Mouse (Mus musculus): Measurements from ENCODE around the gene Apc2. TPM values are rescaled to one million over a fixed set of nuclear protein-coding genes. Genes with fewer than 3 reads are reported as not detected.

Apc2 gene
- total and polyA plus RNA-seq, 3 experiments, result 2.3 to 2.6 (median 2.4) TPM

- H3K4me1 ChIP-seq (ENCODE audit: control insufficient read depth, insufficient read depth, low read length), result peaks cover 16% of the 10 kb centered on the region
- 2% methylated on average over 18 of the region's 18 CpGs for WGBS
These were observed 30.7 kb upstream of the Apc2 start for GRCm38 (mm10) chr10:80265149-80265486.

GRCm38 (mm10) chr10:80270099-80270498 is 25.7 kb upstream of the Apc2 start:
- Histone ChIP-seq H3K4me3 (no peak overlapping the region), H3K79me2 (replicated peaks; ENCODE audit: control insufficient read depth, insufficient read depth, low read length) (peaks cover 13% of the 10 kb centered on the region), H3K27me3 (ENCODE audit: control insufficient read depth, insufficient read depth, low read length) (no peaks in the 10 kb centered on the region), H3K27ac (peak overlapping the region; percentile 15; the same call in 1 of the 2 replicates), H3K4me1 (ENCODE audit: control insufficient read depth, insufficient read depth, low read length) (peaks cover 29% of the 10 kb centered on the region), H3K36me3 (ENCODE audit: control insufficient read depth, insufficient read depth, low read length) (peaks cover 7% of the 10 kb centered on the region), H3K9ac (ENCODE audit: low read depth, low read length) (peak overlapping the region; percentile 10; the same call in 1 of the 2 replicates)
- WGBS, result 60% methylated on average over 2 of the region's 2 CpGs
- TF ChIP-seq EP300 (IDR thresholded peaks at IDR 0.05; ENCODE audit: insufficient read depth, low read depth, low read length), result no peak
- no peak for TF ChIP-seq POLR2A (IDR thresholded peaks at IDR 0.05; ENCODE audit: insufficient read depth, low read depth, low read length)
- TF ChIP-seq CTCF (IDR thresholded peaks at IDR 0.05), result no peak
- intact Hi-C loops (cut with DNase I), result no loop called here
- no peak for DNase-seq

More at GRCm38 (mm10) chr10:80265149-80265486, 30.7 kb upstream of the Apc2 start:
- no peaks in the 10 kb centered on the region for H3K27me3 ChIP-seq (ENCODE audit: control insufficient read depth, insufficient read depth, low read length)
- H3K27ac ChIP-seq, result peak overlapping the region; percentile 99
- TF ChIP-seq CTCF (IDR thresholded peaks at IDR 0.05) (no peak), POLR2A (IDR thresholded peaks at IDR 0.05; ENCODE audit: insufficient read depth, low read depth, low read length) (no peak), EP300 (IDR thresholded peaks at IDR 0.05; ENCODE audit: insufficient read depth, low read depth, low read length) (no peak)
- H3K36me3 ChIP-seq (ENCODE audit: control insufficient read depth, insufficient read depth, low read length), result peaks cover 7% of the 10 kb centered on the region
- peak overlapping the region; percentile 93 for H3K9ac ChIP-seq (ENCODE audit: low read depth, low read length)
- H3K79me2 ChIP-seq (replicated peaks; ENCODE audit: control insufficient read depth, insufficient read depth, low read length), result peaks cover 8% of the 10 kb centered on the region
- intact Hi-C loops (cut with DNase I), result loop anchor here (2.0 to 10.0 kb wide), 2 partner anchors 28 to 280 kb away; partner anchors contain the start of genes Cnn2, Rps15 and Tmem259
- peak overlapping the region; percentile 90 for H3K4me3 ChIP-seq
- no peak for DNase-seq

DNA sequence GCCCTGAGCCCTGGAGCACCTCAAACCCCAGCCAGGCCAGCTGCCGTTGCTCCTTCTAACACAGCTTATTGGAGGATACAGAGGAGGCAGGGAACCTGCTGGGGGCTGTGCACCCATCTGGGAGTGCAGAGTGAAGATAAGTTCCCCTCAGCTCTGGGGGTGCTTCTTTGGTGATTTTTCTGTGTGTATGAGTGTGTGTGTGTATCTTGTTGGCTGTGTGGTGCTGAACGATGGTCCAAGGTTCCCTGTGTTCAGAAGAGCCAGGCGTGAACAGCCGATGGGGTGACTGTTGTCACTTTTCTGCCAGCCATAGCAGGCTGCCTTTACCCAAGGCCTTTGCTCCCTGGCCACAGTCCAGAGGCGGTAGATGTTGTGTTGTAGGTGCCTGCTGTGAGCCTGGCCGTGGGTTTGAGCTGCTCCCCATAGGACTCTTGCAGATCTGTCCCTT is 25.0 kb upstream of the Apc2 start:
- WGBS, result 36% methylated on average over 6 of the region's 6 CpGs

GRCm38 (mm10) chr10:80271186-80271843 is 24.5 kb upstream of the Apc2 start:
- intact Hi-C loops (cut with DNase I), result no loop called here
- TF ChIP-seq CTCF (IDR thresholded peaks at IDR 0.05) (no peak), POLR2A (IDR thresholded peaks at IDR 0.05; ENCODE audit: insufficient read depth, low read depth, low read length) (0 out of 2 replicates have a peak, but pooled peaks have one; percentile 14)
- no peak overlapping the region; the same call in 1 of the 2 replicates for H3K27ac ChIP-seq
- peak overlapping the region; percentile 10; the same call in 1 of the 2 replicates for H3K9ac ChIP-seq (ENCODE audit: low read depth, low read length)
- no peak for DNase-seq
- no peak overlapping the region for H3K4me3 ChIP-seq
- peaks cover 29% of the 10 kb centered on the region for H3K4me1 ChIP-seq (ENCODE audit: control insufficient read depth, insufficient read depth, low read length)
- peaks cover 13% of the 10 kb centered on the region for H3K79me2 ChIP-seq (replicated peaks; ENCODE audit: control insufficient read depth, insufficient read depth, low read length)
- H3K27me3 ChIP-seq (ENCODE audit: control insufficient read depth, insufficient read depth, low read length), result no peaks in the 10 kb centered on the region
- H3K36me3 ChIP-seq (ENCODE audit: control insufficient read depth, insufficient read depth, low read length), result peaks cover 6% of the 10 kb centered on the region
- 55% methylated on average over 5 of the region's 5 CpGs for WGBS

More for the DNA sequence above, 25.0 kb upstream of the Apc2 start:
- Histone ChIP-seq H3K9ac (ENCODE audit: low read depth, low read length) (peak overlapping the region; percentile 10), H3K27ac (peak overlapping the region; percentile 11; the same call in 1 of the 2 replicates), H3K27me3 (ENCODE audit: control insufficient read depth, insufficient read depth, low read length) (no peaks in the 10 kb centered on the region), H3K36me3 (ENCODE audit: control insufficient read depth, insufficient read depth, low read length) (peaks cover 7% of the 10 kb centered on the region), H3K4me3 (no peak overlapping the region), H3K79me2 (replicated peaks; ENCODE audit: control insufficient read depth, insufficient read depth, low read length) (peaks cover 13% of the 10 kb centered on the region), H3K4me1 (ENCODE audit: control insufficient read depth, insufficient read depth, low read length) (peaks cover 29% of the 10 kb centered on the region)
- intact Hi-C loops (cut with DNase I), result no loop called here
- no peak for TF ChIP-seq POLR2A (IDR thresholded peaks at IDR 0.05; ENCODE audit: insufficient read depth, low read depth, low read length)
- no peak for TF ChIP-seq CTCF (IDR thresholded peaks at IDR 0.05)
- TF ChIP-seq EP300 (IDR thresholded peaks at IDR 0.05; ENCODE audit: insufficient read depth, low read depth, low read length), result no peak
- DNase-seq, result no peak

- Histone ChIP-seq H3K27ac (no peak overlapping the region), H3K79me2 (replicated peaks; ENCODE audit: control insufficient read depth, insufficient read depth, low read length) (peaks cover 13% of the 10 kb centered on the region), H3K9ac (ENCODE audit: low read depth, low read length) (no peak overlapping the region), H3K27me3 (ENCODE audit: control insufficient read depth, insufficient read depth, low read length) (no peaks in the 10 kb centered on the region), H3K36me3 (ENCODE audit: control insufficient read depth, insufficient read depth, low read length) (peaks cover 3% of the 10 kb centered on the region; the same call in 1 of the 2 replicates), H3K4me3 (no peak overlapping the region), H3K4me1 (ENCODE audit: control insufficient read depth, insufficient read depth, low read length) (peaks cover 29% of the 10 kb centered on the region)
- intact Hi-C loops (cut with DNase I), result no loop called here
- 63% methylated on average over 8 of the region's 8 CpGs for WGBS
- DNase-seq, result no peak
- no peak for TF ChIP-seq CTCF (IDR thresholded peaks at IDR 0.05)
- no peak for TF ChIP-seq EP300 (IDR thresholded peaks at IDR 0.05; ENCODE audit: insufficient read depth, low read depth, low read length)
- TF ChIP-seq POLR2A (IDR thresholded peaks at IDR 0.05; ENCODE audit: insufficient read depth, low read depth, low read length), result no peak
These were observed 23.7 kb upstream of the Apc2 start for GRCm38 (mm10) chr10:80271870-80272585.

DNA sequence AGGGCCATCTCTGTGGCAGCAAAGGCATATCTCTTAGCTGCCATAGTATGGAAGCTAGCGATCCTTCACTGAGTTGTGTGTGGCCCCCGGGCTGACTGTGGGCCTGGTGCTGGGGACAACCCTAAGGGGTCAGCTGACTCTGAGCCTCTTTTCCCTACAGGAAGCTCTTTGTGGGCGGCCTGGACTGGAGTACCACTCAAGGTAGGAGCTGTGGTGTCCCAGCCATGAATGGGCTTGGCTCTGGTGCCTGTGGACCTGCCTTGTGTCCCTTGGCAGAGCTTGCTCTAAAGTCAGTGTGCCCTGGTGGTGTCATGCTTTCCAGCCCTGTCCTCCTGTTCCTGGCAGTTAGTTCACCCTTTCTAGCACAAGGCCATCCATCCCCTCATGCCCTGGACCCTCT is 21.9 kb upstream of the Apc2 start:
- intact Hi-C loops (cut with DNase I), result no loop called here
- H3K27ac ChIP-seq, result no peak overlapping the region
- 59% methylated on average over 3 of the region's 3 CpGs for WGBS
- H3K4me1 ChIP-seq (ENCODE audit: control insufficient read depth, insufficient read depth, low read length), result peaks cover 21% of the 10 kb centered on the region
- no peak overlapping the region for H3K4me3 ChIP-seq
- no peak for DNase-seq
- no peak for TF ChIP-seq CTCF (IDR thresholded peaks at IDR 0.05)
- peaks cover 10% of the 10 kb centered on the region for H3K79me2 ChIP-seq (replicated peaks; ENCODE audit: control insufficient read depth, insufficient read depth, low read length)
- no peaks in the 10 kb centered on the region for H3K27me3 ChIP-seq (ENCODE audit: control insufficient read depth, insufficient read depth, low read length)
- H3K9ac ChIP-seq (ENCODE audit: low read depth, low read length), result no peak overlapping the region
- H3K36me3 ChIP-seq (ENCODE audit: control insufficient read depth, insufficient read depth, low read length), result no peaks in the 10 kb centered on the region
